Mouse (Mus musculus) erythroblast, embryonic 14.5 days (primary cell): ENCODE measurements around the gene Gpsm2. TPM values are rescaled to one million over a fixed set of nuclear protein-coding genes. Genes with fewer than 3 reads are reported as not detected.

Source experiments
- H3K27me3 ChIP-seq: 2 replicates; pipeline ENCODE4 v1.6.1; 2012; ENCODE audit warnings: inconsistent platforms; ENCODE audit not compliant: control insufficient read depth
- H3K36me3 ChIP-seq: 2 replicates; pipeline ENCODE4 v1.6.1; 2012; ENCODE audit warnings: mild to moderate bottlenecking, inconsistent platforms; ENCODE audit not compliant: control insufficient read depth
- H3K4me1 ChIP-seq: 2 replicates; pipeline ENCODE4 v1.6.1; 2012; ENCODE audit warnings: inconsistent platforms; ENCODE audit not compliant: control insufficient read depth
- H3K4me3 ChIP-seq: replicated peaks from 2 replicates; pipeline ENCODE3; 2012; ENCODE audit warnings: moderate library complexity, mild to moderate bottlenecking, inconsistent platforms
- H3K9me3 ChIP-seq: 2 replicates; pipeline ENCODE4 v1.6.1; 2012; ENCODE audit warnings: low read length, inconsistent platforms, mixed read lengths; ENCODE audit not compliant: control insufficient read depth
- GATA1 ChIP-seq: IDR thresholded peaks from 2 replicates; pipeline ENCODE4 v1.6.1; 2012; ENCODE audit warnings: low read length, inconsistent platforms, mixed read lengths
- TAL1 ChIP-seq: IDR thresholded peaks from 3 replicates; pipeline ENCODE4 v1.6.1; 2012; ENCODE audit warnings: low read length, inconsistent platforms, mixed read lengths
- polyA plus RNA-seq: library from polyadenylated mRNA; stranded (reverse); fragments of >175 nt; gene quantifications from 2 replicates; pipeline ENCODE4 v1.2.3, GENCODE M21; 2012

Gpsm2 gene
- polyA plus RNA-seq: 2.1 and 2.9 TPM in 2 replicates

GRCm38 (mm10) chr3:108722036-108722872 lies at the start of gene Gpsm2:
Gene Gpsm2, minus strand, starts transcription at chr3:108722309.
- H3K9me3 ChIP-seq: peaks cover 6% of the 10 kb centered on the region
- TF ChIP-seq GATA1 (no peak), TAL1 (no peak)

DNA sequence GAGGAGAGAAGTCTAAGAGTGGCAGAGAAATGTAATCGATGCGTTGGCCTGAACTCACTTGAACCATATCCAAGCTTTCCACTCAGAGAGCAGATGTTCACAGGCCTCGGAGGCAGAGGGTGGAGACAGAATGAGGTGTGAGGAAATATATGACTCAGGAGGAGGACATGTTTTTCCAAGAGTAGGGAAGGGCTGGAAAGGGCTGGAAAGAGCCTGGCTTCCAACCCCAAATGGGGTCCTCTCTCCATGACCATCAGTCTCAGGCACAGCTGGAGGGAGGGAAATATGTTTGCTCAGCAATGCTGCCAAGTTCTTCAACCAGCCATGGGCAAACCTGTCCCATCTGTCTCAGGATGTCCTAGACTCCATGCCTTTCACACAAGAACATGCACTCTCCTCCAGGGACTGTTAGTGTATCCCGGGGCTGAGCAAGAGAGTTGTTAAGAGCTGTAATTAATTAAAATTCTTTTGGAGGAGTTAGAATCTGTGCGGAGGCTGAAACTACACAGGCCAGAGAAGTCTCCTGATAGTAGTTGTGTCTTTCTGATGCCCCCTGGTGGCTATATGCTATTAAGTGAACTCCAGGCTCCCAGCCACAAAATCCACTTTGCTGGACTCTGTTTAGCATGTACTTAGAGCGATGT lies 48.7 kb upstream of the Gpsm2 start:
- Histone ChIP-seq H3K9me3 (no peaks in the 10 kb centered on the region), H3K36me3 (no peaks in the 10 kb centered on the region), H3K4me1 (peaks cover 11% of the 10 kb centered on the region), H3K4me3 (no peak overlapping the region), H3K27me3 (peaks cover 12% of the 10 kb centered on the region)
- TF ChIP-seq GATA1: no peak

More at GRCm38 (mm10) chr3:108722036-108722872, at the start of gene Gpsm2:
- Histone ChIP-seq H3K4me1 (peaks cover 47% of the 10 kb centered on the region), H3K36me3 (peaks cover 26% of the 10 kb centered on the region), H3K27me3 (no peaks in the 10 kb centered on the region), H3K4me3 (peak within 1 kb of the TSS; percentile 99)

GRCm38 (mm10) chr3:108769547-108769946 lies 47.4 kb upstream of the Gpsm2 start:
- Histone ChIP-seq H3K4me1 (peaks cover 11% of the 10 kb centered on the region), H3K27me3 (peaks cover 21% of the 10 kb centered on the region), H3K36me3 (no peaks in the 10 kb centered on the region), H3K4me3 (no peak overlapping the region), H3K9me3 (no peaks in the 10 kb centered on the region)
- TF ChIP-seq GATA1: no peak
- TF ChIP-seq TAL1: no peak

- H3K4me1 ChIP-seq: peaks cover 8% of the 10 kb centered on the region
- no peaks in the 10 kb centered on the region for H3K36me3 ChIP-seq
- no peaks in the 10 kb centered on the region for H3K9me3 ChIP-seq
- TF ChIP-seq GATA1: no peak
- no peak for TF ChIP-seq TAL1
- H3K4me3 ChIP-seq: no peak overlapping the region
- H3K27me3 ChIP-seq: peaks cover 31% of the 10 kb centered on the region
Observed at GRCm38 (mm10) chr3:108767416-108767815, 45.3 kb upstream of the Gpsm2 start.

DNA sequence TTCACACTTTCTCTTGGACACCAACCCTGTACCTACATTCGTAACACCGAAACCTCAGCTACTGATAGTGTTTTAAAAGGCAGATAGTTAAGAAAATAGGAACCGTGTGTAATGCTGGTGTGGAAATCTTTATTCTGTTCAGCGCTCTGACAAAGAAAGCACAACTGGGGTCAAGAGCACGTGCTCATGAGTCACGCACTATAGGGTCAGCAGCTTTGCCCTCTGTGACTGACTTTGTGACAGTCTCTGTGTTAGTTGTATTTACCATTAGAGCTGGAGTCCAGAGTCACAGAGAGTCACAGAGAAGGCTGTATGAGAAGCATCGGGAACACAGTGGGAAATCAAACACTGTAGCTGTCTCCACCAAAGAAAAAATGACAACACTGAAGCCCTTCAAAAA lies 44.8 kb upstream of the Gpsm2 start:
- H3K36me3 ChIP-seq: no peaks in the 10 kb centered on the region
- no peaks in the 10 kb centered on the region for H3K9me3 ChIP-seq
- peaks cover 33% of the 10 kb centered on the region for H3K27me3 ChIP-seq
- no peak overlapping the region for H3K4me3 ChIP-seq
- H3K4me1 ChIP-seq: peaks cover 9% of the 10 kb centered on the region
- no peak for TF ChIP-seq GATA1
- TF ChIP-seq TAL1: no peak

- H3K36me3 ChIP-seq: no peaks in the 10 kb centered on the region
- peaks cover 35% of the 10 kb centered on the region for H3K27me3 ChIP-seq
- no peaks in the 10 kb centered on the region for H3K9me3 ChIP-seq
- TF ChIP-seq TAL1 (no peak), GATA1 (no peak)
- H3K4me1 ChIP-seq: peaks cover 6% of the 10 kb centered on the region
- H3K4me3 ChIP-seq: no peak overlapping the region
Observed at GRCm38 (mm10) chr3:108765476-108765875, 43.4 kb upstream of the Gpsm2 start.

DNA sequence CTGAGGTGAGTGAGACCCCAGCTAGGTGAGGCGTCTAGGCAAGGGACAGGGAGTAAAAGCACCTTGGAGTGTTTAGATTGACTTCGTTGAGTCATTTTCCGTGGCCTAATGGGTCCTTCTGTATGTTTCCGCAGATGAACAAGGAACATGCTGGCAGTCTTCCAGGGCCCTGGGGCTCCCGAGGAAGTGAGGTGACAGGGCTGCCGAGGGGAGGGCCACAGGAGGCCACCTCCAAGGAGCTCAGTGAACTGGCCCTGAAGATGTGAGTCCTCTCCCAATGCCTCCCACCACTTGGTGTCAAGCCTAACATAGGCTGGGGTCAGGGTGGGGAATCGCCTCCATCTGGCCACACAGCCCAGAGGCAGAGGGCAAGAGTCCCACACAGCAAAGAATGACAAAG lies 42.9 kb upstream of the Gpsm2 start:
- Histone ChIP-seq H3K27me3 (peaks cover 35% of the 10 kb centered on the region), H3K36me3 (no peaks in the 10 kb centered on the region), H3K4me3 (no peak overlapping the region), H3K4me1 (peaks cover 4% of the 10 kb centered on the region; the same call in 1 of the 2 replicates), H3K9me3 (no peaks in the 10 kb centered on the region)
- TF ChIP-seq GATA1 (no peak), TAL1 (no peak)

DNA sequence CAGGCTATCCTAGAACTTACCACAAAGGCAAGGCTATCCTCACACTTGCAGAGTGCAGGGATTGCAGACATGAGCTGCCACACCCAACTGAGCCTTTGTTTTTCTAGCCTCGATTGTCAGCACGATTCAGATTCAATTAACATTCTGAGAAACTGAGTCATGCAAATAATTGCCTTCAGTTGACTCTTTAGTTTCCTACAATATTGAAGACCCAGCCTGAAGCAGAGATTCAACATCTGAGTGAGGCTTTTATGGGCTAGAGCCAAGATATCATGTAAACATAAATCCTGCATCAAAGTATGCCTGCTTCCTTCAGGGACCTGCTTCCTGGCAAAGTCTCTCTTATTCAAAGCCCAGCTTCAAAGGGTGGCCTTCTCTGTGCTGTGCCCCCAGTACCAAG lies 41.6 kb upstream of the Gpsm2 start:
- Histone ChIP-seq H3K4me3 (no peak overlapping the region), H3K27me3 (peaks cover 35% of the 10 kb centered on the region), H3K36me3 (no peaks in the 10 kb centered on the region), H3K4me1 (peaks cover 4% of the 10 kb centered on the region), H3K9me3 (no peaks in the 10 kb centered on the region)
- TF ChIP-seq GATA1: no peak
- no peak for TF ChIP-seq TAL1

DNA sequence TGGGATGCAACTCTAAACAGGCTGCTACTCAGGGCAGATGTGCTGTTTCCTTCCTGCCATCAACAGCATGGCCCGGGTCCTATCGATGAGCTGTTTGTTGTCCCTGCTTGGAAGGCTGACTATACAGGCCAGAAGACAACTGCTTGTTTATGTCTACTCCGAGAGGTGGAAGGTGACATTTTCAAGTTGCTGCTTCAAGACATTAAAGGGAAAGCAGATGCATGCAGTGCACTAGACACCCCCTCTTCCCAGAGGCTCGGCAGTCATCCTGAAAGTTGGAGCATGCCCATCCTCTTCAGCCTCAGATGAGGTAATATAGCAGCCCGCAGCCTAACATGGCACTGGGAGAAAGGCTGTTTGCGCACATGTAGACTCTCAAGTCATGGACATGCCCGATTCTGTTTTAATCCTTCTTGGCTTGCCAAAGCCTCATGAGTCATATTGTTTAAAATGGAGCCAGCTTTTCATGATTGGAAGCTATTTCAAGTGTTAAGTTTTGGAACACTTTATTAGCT lies 40.5 kb upstream of the Gpsm2 start:
- peaks cover 31% of the 10 kb centered on the region for H3K27me3 ChIP-seq
- peaks cover 6% of the 10 kb centered on the region for H3K4me1 ChIP-seq
- TF ChIP-seq TAL1 (no peak), GATA1 (no peak)
- peaks cover 2% of the 10 kb centered on the region; the same call in 1 of the 2 replicates for H3K36me3 ChIP-seq
- no peak overlapping the region for H3K4me3 ChIP-seq
- no peaks in the 10 kb centered on the region for H3K9me3 ChIP-seq
